Mouse (Mus musculus) MEL (cell line): Measurements from ENCODE around the gene Rap2b. TPM values are rescaled to one million over a fixed set of nuclear protein-coding genes. Genes with fewer than 3 reads are reported as not detected.

ENCODE experiments used
- DNase-seq: peaks from one replicate; pipeline ENCODE4 v3.0.0; 2011; ENCODE audit warnings: low read depth, low spot score
- H3K27ac ChIP-seq: 2 replicates; pipeline ENCODE4 v1.5.1; 2012; ENCODE audit warnings: low read depth, mild to moderate bottlenecking, control low read depth, low read length, moderate library complexity; ENCODE audit not compliant: control insufficient read depth
- H3K27me3 ChIP-seq, 2 experiments: fragments of 150-350 bp in 1 of 2; sonication (generic) in 1 of 2; 2 replicates each; pipeline ENCODE4 v1.6.1; 2012; ENCODE audit warnings: low read length in 2 of 2, mild to moderate bottlenecking in 2 of 2, improper control_type of control experiment in 1 of 2, moderate library complexity in 1 of 2; ENCODE audit not compliant: insufficient read depth in 2 of 2, control insufficient read depth in 1 of 2
- H3K36me3 ChIP-seq, 2 experiments: 2 replicates each; pipeline ENCODE4 v1.6.1; 2012 to 2014; ENCODE audit warnings: low read length in 2 of 2, improper control_type of control experiment in 1 of 2, inconsistent platforms in 1 of 2, mild to moderate bottlenecking in 1 of 2; ENCODE audit not compliant: insufficient read depth in 2 of 2, control insufficient read depth in 1 of 2
- H3K4me1 ChIP-seq, 2 experiments: fragments of 150-350 bp in 1 of 2; sonication (generic) in 1 of 2; 2 replicates each; pipeline ENCODE4 v1.6.1; 2012; ENCODE audit warnings: low read length in 2 of 2, improper control_type of control experiment in 1 of 2, mild to moderate bottlenecking in 1 of 2; ENCODE audit not compliant: insufficient read depth in 2 of 2, control insufficient read depth in 1 of 2
- H3K4me3 ChIP-seq, 2 experiments: fragments of 150-350 bp in 1 of 2; sonication (generic) in 1 of 2; 2 replicates each; pipeline ENCODE4 v1.5.1; 2012; ENCODE audit warnings: low read depth in 2 of 2, low read length in 2 of 2, mild to moderate bottlenecking in 2 of 2, moderate library complexity in 2 of 2, control low read depth in 1 of 2, improper control_type of control experiment in 1 of 2; ENCODE audit not compliant: control insufficient read depth in 1 of 2, insufficient read depth in 1 of 2
- H3K79me2 ChIP-seq: 2 replicates; pipeline ENCODE4 v1.6.1; 2012; ENCODE audit warnings: mild to moderate bottlenecking, low read length, moderate library complexity; ENCODE audit not compliant: control insufficient read depth, poor library complexity, insufficient read depth
- H3K9ac ChIP-seq: 2 replicates; pipeline ENCODE4 v1.6.1; 2012; ENCODE audit warnings: low read depth, mild to moderate bottlenecking, control low read depth, low read length, moderate library complexity; ENCODE audit not compliant: control insufficient read depth, poor library complexity, severe bottlenecking
- H3K9me3 ChIP-seq: fragments of 150-350 bp; sonication (generic); replicated peaks from 2 replicates; pipeline ENCODE4 v1.6.1; 2012; ENCODE audit warnings: mild to moderate bottlenecking, low read length, improper control_type of control experiment, moderate library complexity; ENCODE audit not compliant: insufficient read depth
- CHD1 ChIP-seq: IDR thresholded peaks from 2 replicates; pipeline ENCODE4 v1.6.1; 2012; ENCODE audit warnings: low read depth, mild to moderate bottlenecking, inconsistent platforms, low read length, improper control_type of control experiment
- CHD2 ChIP-seq: IDR thresholded peaks from 2 replicates; pipeline ENCODE4 v1.6.1; 2011; ENCODE audit warnings: low read length, improper control_type of control experiment
- CTCF ChIP-seq, 3 experiments: IDR thresholded peaks in 2 of 3; conservative IDR thresholded peaks in 1 of 3; 2 replicates each; pipeline ENCODE4 v1.5.1; 2011 to 2012; ENCODE audit warnings: low read length in 3 of 3, low read depth in 2 of 3, mild to moderate bottlenecking in 2 of 3, improper control_type of control experiment in 1 of 3, inconsistent platforms in 1 of 3, mixed read lengths in 1 of 3, moderate library complexity in 1 of 3; ENCODE audit not compliant: control insufficient read depth in 1 of 3, insufficient read depth in 1 of 3, poor library complexity in 1 of 3, severe bottlenecking in 1 of 3
- E2F4 ChIP-seq: IDR thresholded peaks from 2 replicates; pipeline ENCODE4 v1.6.1; 2011; ENCODE audit warnings: low read depth, low read length, improper control_type of control experiment, borderline replicate concordance
- ELF1 ChIP-seq: IDR thresholded peaks from 2 replicates; pipeline ENCODE4 v1.6.1; 2014; ENCODE audit warnings: low read depth, mild to moderate bottlenecking, inconsistent platforms, low read length, improper control_type of control experiment, moderate library complexity
- ETS1 ChIP-seq: IDR thresholded peaks from 2 replicates; pipeline ENCODE4 v1.6.1; 2012; ENCODE audit warnings: low read depth, mild to moderate bottlenecking, inconsistent platforms, low read length, improper control_type of control experiment, moderate library complexity
- KAT2A ChIP-seq: conservative IDR thresholded peaks from 2 replicates; pipeline ENCODE4 v1.6.1; 2012; ENCODE audit warnings: low read depth, low read length, improper control_type of control experiment, inconsistent platforms
- MAFK ChIP-seq: IDR thresholded peaks from 2 replicates; pipeline ENCODE4 v1.6.1; 2011; ENCODE audit warnings: low read depth, mild to moderate bottlenecking, low read length, improper control_type of control experiment, borderline replicate concordance
- MEF2A ChIP-seq: IDR thresholded peaks from 2 replicates; pipeline ENCODE4 v1.6.1; 2014; ENCODE audit warnings: low read depth, mild to moderate bottlenecking, inconsistent platforms, low read length, improper control_type of control experiment; ENCODE audit not compliant: poor library complexity, insufficient replicate concordance, severe bottlenecking; ENCODE audit errors: extremely low read depth
- MXI1 ChIP-seq: IDR thresholded peaks from 2 replicates; pipeline ENCODE4 v1.6.1; 2011; ENCODE audit warnings: mild to moderate bottlenecking, low read depth, low read length, improper control_type of control experiment
- NELFE ChIP-seq: IDR thresholded peaks from 2 replicates; pipeline ENCODE4 v1.6.1; 2011; ENCODE audit warnings: low read depth, low read length, improper control_type of control experiment
- NRF1 ChIP-seq: IDR thresholded peaks from 2 replicates; pipeline ENCODE4 v1.6.1; 2014; ENCODE audit warnings: low read depth, mild to moderate bottlenecking, inconsistent platforms, low read length, improper control_type of control experiment, moderate library complexity; ENCODE audit not compliant: poor library complexity, insufficient read depth, severe bottlenecking
- POLR2A ChIP-seq, 2 experiments: IDR thresholded peaks; 2 replicates each; pipeline ENCODE4 v1.6.1; 2011 to 2012; ENCODE audit warnings: low read length in 2 of 2, mild to moderate bottlenecking in 2 of 2, control low read depth in 1 of 2, improper control_type of control experiment in 1 of 2, low read depth in 1 of 2, moderate library complexity in 1 of 2; ENCODE audit not compliant: control insufficient read depth in 1 of 2, insufficient read depth in 1 of 2, poor library complexity in 1 of 2
- POLR2AphosphoS2 ChIP-seq: IDR thresholded peaks from 2 replicates; pipeline ENCODE4 v1.6.1; 2011; ENCODE audit warnings: low read length, improper control_type of control experiment
- POLR2AphosphoS5 ChIP-seq: IDR thresholded peaks from 2 replicates; pipeline ENCODE4 v1.6.1; 2012; ENCODE audit warnings: low read depth, borderline replicate concordance, mild to moderate bottlenecking, inconsistent platforms, low read length, moderate library complexity, mixed read lengths
- SMC3 ChIP-seq: IDR thresholded peaks from 2 replicates; pipeline ENCODE4 v1.6.1; 2011; ENCODE audit warnings: low read depth, low read length, improper control_type of control experiment
- TAL1 ChIP-seq: IDR thresholded peaks from 2 replicates; pipeline ENCODE4 v1.6.1; 2012; ENCODE audit warnings: mild to moderate bottlenecking, inconsistent platforms, low read length, moderate library complexity, mixed read lengths
- TBP ChIP-seq: IDR thresholded peaks from 2 replicates; pipeline ENCODE4 v1.8.0; 2011; ENCODE audit warnings: low read depth, low read length, improper control_type of control experiment
- USF1 ChIP-seq: IDR thresholded peaks from 2 replicates; pipeline ENCODE4 v1.6.1; 2014; ENCODE audit warnings: low read depth, mild to moderate bottlenecking, inconsistent platforms, low read length, improper control_type of control experiment, moderate library complexity
- USF2 ChIP-seq, 2 experiments: IDR thresholded peaks; 2 replicates each; pipeline ENCODE4 v1.6.1; 2011 to 2012; ENCODE audit warnings: improper control_type of control experiment in 2 of 2, low read length in 2 of 2, borderline replicate concordance in 1 of 2, inconsistent platforms in 1 of 2, low read depth in 1 of 2, mild to moderate bottlenecking in 1 of 2; ENCODE audit not compliant: insufficient read depth in 1 of 2
- ZC3H11A ChIP-seq: IDR thresholded peaks from 2 replicates; pipeline ENCODE4 v1.6.1; 2012; ENCODE audit warnings: low read depth, mild to moderate bottlenecking, inconsistent platforms, low read length, improper control_type of control experiment
- ZKSCAN1 ChIP-seq: IDR thresholded peaks from 2 replicates; pipeline ENCODE4 v1.6.1; 2012; ENCODE audit warnings: low read depth, mild to moderate bottlenecking, inconsistent platforms, low read length, improper control_type of control experiment, moderate library complexity
- polyA plus RNA-seq, 2 experiments: library from polyadenylated mRNA; stranded (reverse) in 1 of 2; unstranded in 1 of 2; fragments of >175 nt in 1 of 2; fragments of >200 nt in 1 of 2; gene quantifications; 2 replicates each; pipeline versions ENCODE4 v1.2.1 to v1.2.4; 2012; ENCODE audit warnings: low replicate concordance in 2 of 2, low read depth in 1 of 2; ENCODE audit not compliant: insufficient read length in 2 of 2, insufficient read depth in 1 of 2, missing spikeins in 1 of 2
- total RNA-seq: library from RNA; depleted of rRNA; stranded (reverse); fragments of 300-350 nt; gene quantifications from 2 replicates; pipeline ENCODE4 v1.2.3, GENCODE M21; 2012

The Rap2b gene
- total and polyA plus RNA-seq, 3 experiments: 4.4 to 5.6 TPM; not detected in 1

DNA sequence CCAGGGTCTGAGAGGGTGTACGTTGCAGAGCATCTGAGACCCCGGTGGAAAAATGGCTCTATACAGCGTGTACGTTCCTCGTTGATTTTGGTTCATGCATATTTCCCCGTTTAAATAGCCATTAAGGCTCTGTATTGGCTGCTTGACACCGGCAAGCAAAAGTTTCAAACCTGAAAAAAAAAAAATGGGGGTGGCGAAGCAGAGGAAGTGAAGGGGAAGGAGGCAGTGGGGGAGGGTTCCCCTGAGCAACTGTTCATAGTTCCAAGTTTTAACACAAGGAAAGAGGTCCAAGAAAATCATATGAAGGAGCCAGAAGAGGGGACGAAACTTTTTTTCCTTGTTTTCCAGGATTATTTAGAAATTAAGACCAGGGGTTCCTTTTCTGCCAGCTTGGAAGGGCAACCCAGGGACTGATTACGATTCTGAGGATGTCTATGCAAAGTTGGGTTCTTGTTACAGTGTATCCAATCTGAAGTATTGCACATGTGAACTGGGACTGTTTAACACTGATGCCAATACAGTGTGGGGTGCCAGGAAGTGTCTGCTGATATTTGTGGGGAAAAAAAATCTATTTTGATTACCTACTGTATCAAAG lies 4.4 kb downstream of the Rap2b start, which contains the start of gene B430305J03Rik (continued):
- 0 out of 4 replicates have a peak, but pooled peaks of 1 of the 2 experiments have one; percentile 30 for TF ChIP-seq POLR2A (IDR thresholded peaks at IDR 0.05; ENCODE audit: control insufficient read depth in 1 of 2, insufficient read depth in 1 of 2, low read depth in 1 of 2, low read length in 2 of 2, poor library complexity in 1 of 2)

DNA sequence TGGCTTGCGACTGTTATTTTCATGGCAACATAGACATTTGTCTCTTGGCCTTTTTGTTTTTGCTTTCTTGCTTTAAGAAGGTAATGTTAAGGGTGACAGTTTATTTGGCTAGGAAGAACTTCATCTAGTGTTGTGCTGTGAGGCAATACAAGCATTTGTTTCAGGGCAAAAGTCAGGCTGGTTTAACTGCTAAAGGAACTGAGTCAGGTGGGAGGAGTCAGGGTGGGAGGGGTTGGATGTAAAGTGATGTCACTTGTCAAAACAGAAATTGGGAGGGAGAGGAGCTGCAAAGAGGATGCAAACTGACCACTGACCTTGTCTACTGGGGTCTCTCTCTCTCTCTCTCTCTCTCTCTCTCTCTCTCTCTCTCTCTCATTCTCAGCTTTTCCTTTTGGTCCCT lies 7.0 kb downstream of the Rap2b start:
- Histone ChIP-seq H3K4me1 (peaks cover 0 to 8% of the 10 kb centered on the region in 2 experiments), H3K36me3 (peaks cover 0 to 17% of the 10 kb centered on the region in 2 experiments; a peak in 2 of 4 replicates), H3K27ac (no peak overlapping the region), H3K9me3 (no peaks in the 10 kb centered on the region), H3K9ac (no peak overlapping the region), H3K79me2 (peaks cover 22% of the 10 kb centered on the region), H3K4me3 (no peak overlapping the region), H3K27me3 (no peaks in the 10 kb centered on the region)
- TF ChIP-seq ZKSCAN1 (no peak), E2F4 (no peak), NRF1 (no peak), ETS1 (no peak), POLR2AphosphoS5 (no peak), CHD1 (no peak), USF1 (no peak), TAL1 (no peak), CTCF (IDR thresholded peaks at IDR 0.05 in 2 of 3, conservative IDR thresholded peaks at IDR 0.05 in 1 of 3; ENCODE audit: control insufficient read depth in 1 of 3, insufficient read depth in 1 of 3, low read depth in 2 of 3, low read length in 3 of 3, poor library complexity in 1 of 3, severe bottlenecking in 1 of 3) (no peak)
- no peak for DNase-seq

DNA sequence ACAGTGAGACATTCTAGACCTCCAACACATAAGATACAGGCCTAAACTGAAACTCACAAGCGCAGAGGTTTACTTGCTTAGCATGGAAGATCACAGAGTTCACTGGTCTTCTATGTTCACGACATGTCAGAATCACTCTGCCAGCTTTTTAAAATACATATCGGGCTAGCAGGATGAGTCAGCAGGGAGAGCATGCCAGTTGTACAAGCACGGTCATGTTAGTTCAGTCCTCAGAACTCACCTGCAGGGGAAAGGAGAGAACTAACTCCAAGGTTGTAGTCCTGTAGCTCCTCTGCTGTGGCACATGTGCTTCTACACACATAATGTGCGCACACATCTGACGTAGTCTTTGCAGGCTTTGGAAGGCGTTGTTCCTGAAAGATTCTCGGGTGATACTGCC lies 14.6 kb downstream of the Rap2b start:
- no peak for TF ChIP-seq ZKSCAN1
- TF ChIP-seq MAFK: no peak
- TF ChIP-seq ELF1: no peak
- no peak for TF ChIP-seq USF2 (IDR thresholded peaks at IDR 0.05; ENCODE audit: borderline replicate concordance in 1 of 2, insufficient read depth in 1 of 2, low read depth in 1 of 2, low read length in 2 of 2)
- no peak for TF ChIP-seq MEF2A
- no peak for TF ChIP-seq CHD1
- TF ChIP-seq ZC3H11A: no peak
- TF ChIP-seq TAL1: no peak
- no peak for TF ChIP-seq TBP
- no peak for TF ChIP-seq POLR2A (IDR thresholded peaks at IDR 0.05; ENCODE audit: control insufficient read depth in 1 of 2, insufficient read depth in 1 of 2, low read depth in 1 of 2, low read length in 2 of 2, poor library complexity in 1 of 2)
- TF ChIP-seq NELFE: no peak
- no peak for TF ChIP-seq POLR2AphosphoS2
- no peak for TF ChIP-seq MXI1
- no peak for TF ChIP-seq KAT2A
- TF ChIP-seq CTCF (IDR thresholded peaks at IDR 0.05 in 2 of 3, conservative IDR thresholded peaks at IDR 0.05 in 1 of 3; ENCODE audit: control insufficient read depth in 1 of 3, insufficient read depth in 1 of 3, low read depth in 2 of 3, low read length in 3 of 3, poor library complexity in 1 of 3, severe bottlenecking in 1 of 3): no peak
- no peak for TF ChIP-seq SMC3
- no peak for TF ChIP-seq CHD2
- Histone ChIP-seq H3K79me2 (no peaks in the 10 kb centered on the region), H3K9ac (no peak overlapping the region), H3K36me3 (peaks cover 0 to 3% of the 10 kb centered on the region in 2 experiments; a peak in 2 of 4 replicates), H3K27me3 (no peaks in the 10 kb centered on the region), H3K9me3 (no peaks in the 10 kb centered on the region), H3K4me1 (no peaks in the 10 kb centered on the region; a peak in 1 of 4 replicates), H3K27ac (no peak overlapping the region), H3K4me3 (no peak overlapping the region)
- DNase-seq: no peak
